Mouse (Mus musculus) G1E (cell line): Measurements from ENCODE around the gene Hist2h2aa2. TPM values are rescaled to one million over a fixed set of nuclear protein-coding genes. Genes with fewer than 3 reads are reported as not detected.

Experiments used
- ATAC-seq: 2 replicates; pipeline ENCODE4 v1.8.0; 2016; ENCODE audit warnings: mild to moderate bottlenecking; ENCODE audit not compliant: insufficient number of reproducible peaks, poor library complexity, low FRiP score, severe bottlenecking; ENCODE audit errors: extremely low read depth
- DNase-seq: peaks from one replicate; pipeline ENCODE4 v3.0.0; 2012; ENCODE audit warnings: low spot score
- H3K27me3 ChIP-seq: 2 replicates; pipeline ENCODE4 v1.6.1; 2012; ENCODE audit warnings: mild to moderate bottlenecking, low read length, inconsistent platforms; ENCODE audit not compliant: insufficient read depth
- H3K36me3 ChIP-seq: replicated peaks from 2 replicates; pipeline ENCODE3; 2012; ENCODE audit warnings: mild to moderate bottlenecking, inconsistent platforms
- H3K4me1 ChIP-seq: 2 replicates; pipeline ENCODE4 v1.6.1; 2012; ENCODE audit warnings: low read depth, low read length, inconsistent platforms, mixed read lengths; ENCODE audit not compliant: insufficient read depth
- H3K4me3 ChIP-seq: 2 replicates; pipeline ENCODE4 v1.5.1; 2012; ENCODE audit warnings: low read depth, mild to moderate bottlenecking, inconsistent platforms, low read length, moderate library complexity, mixed read lengths
- H3K9me3 ChIP-seq: replicated peaks from 2 replicates; pipeline ENCODE4 v1.6.1; 2012; ENCODE audit warnings: inconsistent platforms
- CTCF ChIP-seq: IDR thresholded peaks from 2 replicates; pipeline ENCODE4 v1.5.1; 2012; ENCODE audit warnings: low read depth, low read length, inconsistent platforms, mixed read lengths
- GATA1 ChIP-seq: IDR thresholded peaks from 2 replicates; pipeline ENCODE4 v1.6.1; 2012; ENCODE audit warnings: borderline replicate concordance, low read length, inconsistent platforms, mixed read lengths
- GATA2 ChIP-seq: IDR thresholded peaks from 2 replicates; pipeline ENCODE4 v1.6.1; 2012; ENCODE audit warnings: low read depth, low read length, inconsistent platforms, borderline replicate concordance
- POLR2AphosphoS5 ChIP-seq: IDR thresholded peaks from 2 replicates; pipeline ENCODE4 v1.6.1; 2012; ENCODE audit warnings: low read depth, low read length, inconsistent platforms; ENCODE audit not compliant: insufficient replicate concordance
- TAL1 ChIP-seq: conservative IDR thresholded peaks from 2 replicates; pipeline ENCODE4 v1.6.1; 2012; ENCODE audit warnings: low read depth, low read length, inconsistent platforms, mixed read lengths
- polyA plus RNA-seq: library from polyadenylated mRNA; stranded (reverse); fragments of >175 nt; gene quantifications from 2 replicates; pipeline ENCODE4 v1.2.3, GENCODE M21; 2012
- total RNA-seq, 2 experiments: library from RNA; stranded (forward) in 1 of 2; stranded (reverse) in 1 of 2; fragments of 200-1000 nt in 1 of 2; fragments of >200 nt in 1 of 2; fragmentation: Nextera tagmentation in 1 of 2; gene quantifications; 2 replicates each; pipeline ENCODE4 v1.2.3; 2014 to 2017

Gene Hist2h2aa2
- total and polyA plus RNA-seq, 3 experiments, result 39.6 to 2,156 (median 1,341) TPM

DNA sequence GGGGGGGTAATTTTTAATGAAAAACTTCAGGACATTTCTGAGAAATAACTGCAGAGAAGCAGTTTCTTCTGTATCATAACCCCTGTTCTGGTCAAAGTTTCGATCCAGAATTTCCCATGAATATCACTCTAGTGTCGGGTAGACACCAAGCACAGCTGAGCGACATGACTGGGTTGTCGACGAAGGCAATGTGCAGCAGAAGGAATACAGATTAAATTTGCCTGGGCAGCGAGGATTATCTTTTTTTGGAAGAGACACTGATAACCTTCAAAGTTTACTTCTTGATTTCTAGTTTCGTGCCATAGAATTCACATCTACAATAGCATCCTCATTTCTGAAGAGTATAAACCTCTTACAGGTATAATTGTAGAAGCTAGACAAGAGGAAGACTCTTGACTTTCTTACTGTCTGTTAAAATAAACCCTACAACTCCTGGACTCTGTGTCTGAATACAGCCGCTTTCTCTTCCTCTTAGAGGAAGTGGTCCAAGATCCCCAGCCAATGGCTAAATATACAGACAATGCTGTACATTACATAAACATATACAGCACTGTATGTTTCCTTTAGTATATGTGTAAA, 26.1 kb upstream of the Hist2h2aa2 start:
- peaks cover 51% of the 10 kb centered on the region for H3K4me1 ChIP-seq
- H3K4me3 ChIP-seq, result no peak overlapping the region

GRCm38 (mm10) chr3:96264404-96264949, 24.4 kb upstream of the Hist2h2aa2 start:
- Histone ChIP-seq H3K27me3 (no peaks in the 10 kb centered on the region), H3K4me1 (peaks cover 58% of the 10 kb centered on the region), H3K9me3 (no peaks in the 10 kb centered on the region), H3K4me3 (peak overlapping the region; percentile 75; the same call in 1 of the 2 replicates), H3K36me3 (no peaks in the 10 kb centered on the region)
- DNase-seq, result no peak
- no peak for TF ChIP-seq GATA2
- TF ChIP-seq CTCF, result no peak
- TF ChIP-seq TAL1, result no peak
- no peak for TF ChIP-seq POLR2AphosphoS5
- no peak for TF ChIP-seq GATA1
- no peak for ATAC-seq

More for the DNA sequence above, 26.1 kb upstream of the Hist2h2aa2 start:
- TF ChIP-seq POLR2AphosphoS5, result no peak
- no peak for TF ChIP-seq GATA1
- TF ChIP-seq TAL1, result no peak
- TF ChIP-seq GATA2, result no peak
- no peak for TF ChIP-seq CTCF
- no peak for ATAC-seq
- H3K9me3 ChIP-seq, result no peaks in the 10 kb centered on the region
- no peaks in the 10 kb centered on the region for H3K36me3 ChIP-seq
- no peaks in the 10 kb centered on the region for H3K27me3 ChIP-seq
- DNase-seq, result no peak

DNA sequence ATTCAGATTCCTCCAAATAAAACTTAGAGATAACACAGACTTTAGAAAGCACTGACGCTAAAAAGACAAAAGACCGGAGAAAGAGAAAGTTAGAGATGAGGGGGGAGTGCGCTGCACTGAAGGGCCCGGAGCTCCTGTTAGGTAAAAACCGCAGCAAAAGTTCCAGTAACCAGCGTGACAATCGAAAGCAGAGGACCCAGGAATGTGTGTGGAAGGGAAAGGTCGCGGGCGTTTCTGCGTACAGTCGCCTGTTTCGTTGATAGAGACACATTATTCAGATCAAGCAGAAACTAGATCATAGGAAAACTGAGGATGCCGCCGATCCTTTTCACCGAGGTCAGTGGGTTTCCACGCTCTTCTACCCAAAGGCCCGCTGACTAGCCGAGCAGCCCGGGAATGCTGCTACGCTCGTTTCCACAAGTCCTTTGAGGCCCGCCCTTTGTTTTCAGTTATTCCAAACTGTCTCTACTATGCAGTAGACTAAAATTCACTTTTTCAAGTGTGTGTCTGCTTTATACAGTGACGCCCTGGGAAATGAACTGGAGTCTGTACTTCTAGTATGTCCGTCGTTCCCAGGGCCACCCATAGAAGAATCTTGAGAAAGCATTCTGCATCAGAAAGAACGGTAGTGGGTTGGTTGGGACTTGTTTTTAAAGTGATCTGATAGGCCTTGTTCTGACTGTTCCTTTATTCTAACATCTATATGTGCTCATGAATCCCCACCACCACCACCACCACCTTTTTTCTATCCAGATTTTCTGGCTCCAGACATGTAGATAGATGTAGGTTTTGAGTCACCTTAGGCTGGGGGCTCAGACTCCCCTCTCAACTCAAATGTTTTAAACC, 23.7 kb upstream of the Hist2h2aa2 start:
- no peak for DNase-seq
- H3K27me3 ChIP-seq, result no peaks in the 10 kb centered on the region
- H3K4me3 ChIP-seq, result peak overlapping the region; percentile 75
- TF ChIP-seq GATA2, result no peak
- H3K4me1 ChIP-seq, result peaks cover 62% of the 10 kb centered on the region
- no peak for ATAC-seq
- H3K9me3 ChIP-seq, result no peaks in the 10 kb centered on the region
- H3K36me3 ChIP-seq, result no peaks in the 10 kb centered on the region

DNA sequence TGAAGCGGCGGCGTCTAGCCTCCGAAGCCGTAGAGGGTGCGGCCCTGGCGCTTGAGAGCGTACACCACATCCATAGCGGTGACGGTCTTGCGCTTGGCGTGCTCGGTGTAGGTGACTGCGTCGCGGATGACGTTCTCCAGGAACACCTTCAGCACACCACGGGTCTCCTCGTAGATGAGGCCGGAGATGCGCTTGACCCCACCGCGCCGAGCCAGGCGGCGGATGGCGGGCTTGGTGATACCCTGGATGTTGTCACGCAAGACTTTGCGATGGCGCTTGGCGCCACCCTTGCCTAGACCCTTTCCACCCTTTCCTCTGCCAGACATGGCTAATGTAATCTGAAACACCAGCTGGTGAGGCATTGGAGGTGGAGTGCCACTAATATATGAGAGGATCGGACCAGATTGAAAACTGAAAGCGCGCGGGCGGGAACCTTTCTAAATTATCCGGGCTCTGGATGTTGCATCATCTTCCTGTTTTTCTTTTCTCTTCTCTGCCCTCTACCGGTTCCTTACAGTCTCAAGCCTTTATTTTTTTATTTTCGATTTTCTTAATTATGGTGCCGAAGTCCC, 23.0 kb upstream of the Hist2h2aa2 start, which contains the start of gene Hist2h4:
Gene Hist2h4, minus strand, starts transcription at position 333 of the 572 bp plus-strand sequence.
- peak; percentile 59 for DNase-seq
- no peaks in the 10 kb centered on the region for H3K9me3 ChIP-seq
- ATAC-seq, result peak; percentile 67
- no peaks in the 10 kb centered on the region for H3K27me3 ChIP-seq
- H3K36me3 ChIP-seq, result no peaks in the 10 kb centered on the region
- H3K4me3 ChIP-seq, result peak within 1 kb of the TSS; percentile 75
- peaks cover 62% of the 10 kb centered on the region for H3K4me1 ChIP-seq
- TF ChIP-seq CTCF (no peak), POLR2AphosphoS5 (peak; percentile 95), GATA1 (no peak), GATA2 (no peak), TAL1 (peak; percentile 48; the same call in 1 of the 2 replicates)

GRCm38 (mm10) chr3:96262216-96262875, 22.3 kb upstream of the Hist2h2aa2 start:
- no peaks in the 10 kb centered on the region for H3K9me3 ChIP-seq
- peak; percentile 54 for DNase-seq
- peaks cover 58% of the 10 kb centered on the region for H3K4me1 ChIP-seq
- H3K4me3 ChIP-seq, result peak overlapping the region; percentile 75
- TF ChIP-seq TAL1 (no peak), GATA2 (no peak), POLR2AphosphoS5 (peak; percentile 92), GATA1 (no peak), CTCF (no peak)
- H3K36me3 ChIP-seq, result no peaks in the 10 kb centered on the region
- peak; percentile 78 for ATAC-seq
- no peaks in the 10 kb centered on the region for H3K27me3 ChIP-seq
